Comparison of ENCODE assay signal across 23 mouse cellular contexts in the genomic region with DNA sequence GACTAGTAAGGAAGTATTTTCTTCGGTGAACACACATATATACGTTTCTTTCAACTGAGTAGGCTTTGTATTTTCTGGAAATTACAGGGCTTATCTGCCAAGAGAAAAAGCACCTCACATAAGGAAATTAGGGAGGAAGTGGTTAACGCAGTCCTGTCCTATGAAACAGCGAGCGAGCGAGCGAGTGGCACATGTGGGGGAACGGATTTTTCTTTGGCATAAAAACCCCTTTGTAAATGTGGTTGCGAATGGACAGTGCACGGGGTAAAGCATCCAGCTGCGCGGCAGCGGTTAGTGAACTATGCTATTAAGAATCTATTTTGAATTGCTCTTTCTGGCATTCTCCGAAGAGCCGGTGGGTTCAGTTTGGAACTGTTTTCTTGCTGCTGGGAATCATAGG. TPM values are rescaled to one million over a fixed set of nuclear protein-coding genes. Genes with fewer than 3 reads are reported as not detected.
A peak's percentile ranks its signal among the peaks of the same experiment; 100 is the strongest.
DNase-seq lines count a peak whose midpoint lies in the region; ATAC-seq and TF ChIP-seq lines count a peak whose summit lies in the region.
"Had no signal": no experiment of that assay in that cellular context is flagged by ENCODE, and none has a peak within 500 bp of the region (broad histone marks: within the 10 kb centered on the region; RNA-seq: fewer than 3 reads in every experiment).

No protein-coding gene starts in this region.

- intact Hi-C loops in gastrocnemius, adult 2 months (cut with DNase I): no loop called here

- WGBS in midbrain, embryonic 16.5 days: 66% methylated on average over 15 of the region's 15 CpGs
- 79% methylated on average over 15 of the region's 15 CpGs for WGBS in midbrain, embryonic 11.5 days
- WGBS in embryonic facial prominence, embryonic 14.5 days: 52% methylated on average over 15 of the region's 15 CpGs
- 12% methylated on average over 15 of the region's 15 CpGs for WGBS in olfactory bulb, adult 2 months
- 63% methylated on average over 15 of the region's 15 CpGs for WGBS in heart, embryonic 11.5 days (ENCODE audit: insufficient replicate concordance)

- TF ChIP-seq POLR2A in olfactory bulb, adult 2 months (IDR thresholded peaks at IDR 0.05; ENCODE audit: insufficient read depth, low read depth, low read length): no peak

- no peaks in the 10 kb centered on the region for H3K36me3 ChIP-seq in midbrain, embryonic 16.5 days (ENCODE audit: control insufficient read depth, insufficient read depth, low read length)
- no peaks in the 10 kb centered on the region for H3K36me3 ChIP-seq in midbrain, embryonic 11.5 days (ENCODE audit: control insufficient read depth, insufficient read depth, low read length)
- no peaks in the 10 kb centered on the region for H3K36me3 ChIP-seq in embryonic facial prominence, embryonic 14.5 days (ENCODE audit: control insufficient read depth, insufficient read depth, low read length)
- H3K36me3 ChIP-seq in heart, embryonic 11.5 days (ENCODE audit: control insufficient read depth, insufficient read depth, low read length): no peaks in the 10 kb centered on the region
- H3K36me3 ChIP-seq: G1E; heart, embryonic 12.5 days; liver, embryonic 15.5 days; midbrain, embryonic 13.5 days had no signal

- no peaks in the 10 kb centered on the region for H3K27me3 ChIP-seq in midbrain, embryonic 16.5 days (ENCODE audit: control insufficient read depth, insufficient read depth, low read depth, low read length)
- H3K27me3 ChIP-seq in midbrain, embryonic 11.5 days (ENCODE audit: control insufficient read depth, insufficient read depth, low read length): no peaks in the 10 kb centered on the region
- H3K27me3 ChIP-seq in embryonic facial prominence, embryonic 14.5 days (replicated peaks; ENCODE audit: control insufficient read depth, insufficient read depth, low read length): peaks cover 7% of the 10 kb centered on the region; the same call in 1 of the 2 replicates
- H3K27me3 ChIP-seq in heart, embryonic 11.5 days (ENCODE audit: control insufficient read depth, insufficient read depth, low read length): no peaks in the 10 kb centered on the region

- H3K9me3 ChIP-seq in midbrain, embryonic 16.5 days (replicated peaks; ENCODE audit: control insufficient read depth, low read length, poor library complexity, severe bottlenecking): no peaks in the 10 kb centered on the region
- H3K9me3 ChIP-seq in midbrain, embryonic 11.5 days (ENCODE audit: control insufficient read depth, low read length): no peaks in the 10 kb centered on the region
- no peaks in the 10 kb centered on the region for H3K9me3 ChIP-seq in embryonic facial prominence, embryonic 14.5 days (ENCODE audit: control insufficient read depth, low read length)
- no peaks in the 10 kb centered on the region for H3K9me3 ChIP-seq in heart, embryonic 11.5 days (replicated peaks; ENCODE audit: control insufficient read depth, low read length)
- H3K9me3 ChIP-seq: G1E; heart, embryonic 12.5 days; liver, embryonic 15.5 days; midbrain, embryonic 13.5 days had no signal

- peak overlapping the region; percentile 40 for H3K4me3 ChIP-seq in gastrocnemius, adult 2 months
- no peak overlapping the region for H3K4me3 ChIP-seq in midbrain, embryonic 16.5 days (ENCODE audit: low read depth, low read length)
- no peak overlapping the region for H3K4me3 ChIP-seq in midbrain, embryonic 11.5 days (ENCODE audit: low read depth, low read length)
- H3K4me3 ChIP-seq in embryonic facial prominence, embryonic 14.5 days (ENCODE audit: low read depth, low read length): no peak overlapping the region
- H3K4me3 ChIP-seq in olfactory bulb, adult 2 months (ENCODE audit: insufficient read depth, low read depth, low read length): peak overlapping the region; percentile 27
- no peak overlapping the region for H3K4me3 ChIP-seq in heart, embryonic 11.5 days (ENCODE audit: low read depth, low read length)
- H3K4me3 ChIP-seq: erythroblast, embryonic 14.5 days; heart, embryonic 12.5 days; liver, embryonic 15.5 days; midbrain, embryonic 13.5 days had no signal

- H3K4me2 ChIP-seq in midbrain, embryonic 16.5 days (ENCODE audit: low read length): 0 out of 2 replicates have a peak overlapping the region, but pooled peaks have one; percentile 9
- H3K4me2 ChIP-seq in midbrain, embryonic 11.5 days: no peak overlapping the region
- peak overlapping the region; percentile 21; the same call in 1 of the 2 replicates for H3K4me2 ChIP-seq in embryonic facial prominence, embryonic 14.5 days (ENCODE audit: low read depth, low read length)
- H3K4me2 ChIP-seq in heart, embryonic 11.5 days: no peak overlapping the region
- H3K4me2 ChIP-seq: heart, embryonic 12.5 days; liver, embryonic 15.5 days; midbrain, embryonic 13.5 days had no signal

- no peak for TF ChIP-seq CTCF in gastrocnemius, adult 2 months (IDR thresholded peaks at IDR 0.05)
- TF ChIP-seq CTCF in olfactory bulb, adult 2 months (IDR thresholded peaks at IDR 0.05; ENCODE audit: insufficient read depth, low read depth, low read length): no peak

- ATAC-seq in midbrain, embryonic 16.5 days: no peak
- ATAC-seq in midbrain, embryonic 11.5 days (ENCODE audit: low FRiP score): no peak
- no peak for ATAC-seq in embryonic facial prominence, embryonic 14.5 days (ENCODE audit: low read depth)
- no peak for ATAC-seq in heart, embryonic 11.5 days (replicated peaks; ENCODE audit: insufficient number of reproducible peaks, low FRiP score, low TSS enrichment)
- ATAC-seq: midbrain, embryonic 13.5 days had no signal

- no peaks in the 10 kb centered on the region for H3K4me1 ChIP-seq in midbrain, embryonic 16.5 days (ENCODE audit: control insufficient read depth, insufficient read depth, low read length)
- H3K4me1 ChIP-seq in midbrain, embryonic 11.5 days (ENCODE audit: control insufficient read depth, insufficient read depth, low read length): no peaks in the 10 kb centered on the region
- H3K4me1 ChIP-seq in embryonic facial prominence, embryonic 14.5 days (ENCODE audit: control insufficient read depth, insufficient read depth, low read length): peaks cover 8% of the 10 kb centered on the region; the same call in 1 of the 2 replicates
- peaks cover 5% of the 10 kb centered on the region; the same call in 1 of the 2 replicates for H3K4me1 ChIP-seq in olfactory bulb, adult 2 months (ENCODE audit: control insufficient read depth, insufficient read depth, low read length)
- H3K4me1 ChIP-seq in heart, embryonic 11.5 days (ENCODE audit: control insufficient read depth, insufficient read depth, low read length): peaks cover 8% of the 10 kb centered on the region
- H3K4me1 ChIP-seq: midbrain, embryonic 13.5 days had no signal

- no peak for DNase-seq in gastrocnemius, adult 2 months
- no peak for DNase-seq in gastrocnemius, adult 8-10 months (ENCODE audit: low spot score in 2 of 2)
- DNase-seq in midbrain, embryonic 11.5 days (ENCODE audit: low spot score, missing footprints): no peak
- DNase-seq in embryonic facial prominence, embryonic 14.5 days (ENCODE audit: low spot score): no peak
- DNase-seq in adrenal gland, postnatal 25 days: no peak
- DNase-seq: adrenal gland, postnatal 10 days; cerebellum, adult 2 months; gastrocnemius, postnatal 14 days; kidney, adult 11 months; kidney, postnatal 36 days; lung, postnatal 36 days; right cerebral cortex, postnatal 14 days had no signal

- no peak overlapping the region for H3K27ac ChIP-seq in gastrocnemius, adult 2 months
- no peak overlapping the region for H3K27ac ChIP-seq in midbrain, embryonic 16.5 days (ENCODE audit: low read length)
- H3K27ac ChIP-seq in midbrain, embryonic 11.5 days (ENCODE audit: low read depth, low read length): no peak overlapping the region
- H3K27ac ChIP-seq in embryonic facial prominence, embryonic 14.5 days (replicated peaks; ENCODE audit: low read depth, low read length): no peak overlapping the region
- H3K27ac ChIP-seq in olfactory bulb, adult 2 months (ENCODE audit: insufficient read depth, low read depth, low read length): no peak overlapping the region
- no peak overlapping the region for H3K27ac ChIP-seq in heart, embryonic 11.5 days (ENCODE audit: low read depth, low read length)
- H3K27ac ChIP-seq: liver, embryonic 15.5 days; midbrain, embryonic 13.5 days had no signal

- no peak overlapping the region for H3K9ac ChIP-seq in midbrain, embryonic 16.5 days (ENCODE audit: low read depth, low read length)
- H3K9ac ChIP-seq in midbrain, embryonic 11.5 days (ENCODE audit: low read length): no peak overlapping the region
- no peak overlapping the region for H3K9ac ChIP-seq in embryonic facial prominence, embryonic 14.5 days (ENCODE audit: low read depth, low read length)
- H3K9ac ChIP-seq in heart, embryonic 11.5 days (ENCODE audit: low read depth, low read length): no peak overlapping the region
- H3K9ac ChIP-seq: heart, embryonic 12.5 days; liver, embryonic 15.5 days; midbrain, embryonic 13.5 days had no signal

RNA-seq across cellular contexts. Expression of a gene that starts 1.9 kb away (rescaled TPM):
- total RNA-seq in gastrocnemius, adult 2 months (2021): under 1 TPM; 0.25 to 0.38 TPM
- total RNA-seq in gastrocnemius, adult 8-10 months (2022): under 1 TPM in 3 of 4 experiments, not detected in 1; 0.29 to 0.49 (median 0.43) TPM
- polyA plus RNA-seq in midbrain, embryonic 16.5 days (2015; fragmentation: Nextera tagmentation; extraction: Ambion mirVana): 1.8 and 2.1 TPM in 2 replicates
- polyA plus RNA-seq in midbrain, embryonic 11.5 days (2014; fragmentation: Nextera tagmentation; extraction: Ambion mirVana): 0.86 and 0.97 TPM in 2 replicates
- polyA plus RNA-seq in embryonic facial prominence, embryonic 14.5 days (2014; fragmentation: Nextera tagmentation; extraction: Ambion mirVana): 1.8 and 2.3 TPM in 2 replicates
- not detected in 2 replicates for polyA plus RNA-seq in olfactory bulb, adult 2 months (2012; ENCODE audit: insufficient read depth, insufficient read length, low replicate concordance, missing spikeins)
- total RNA-seq in adrenal gland, postnatal 25 days (2021): 8.4 and 11.5 TPM in 2 replicates
- 0.44 and 0.90 TPM in 2 replicates for polyA plus RNA-seq in heart, embryonic 11.5 days (2014; fragmentation: Nextera tagmentation; extraction: Ambion mirVana)
- total RNA-seq: G1E had no signal
- polyA plus RNA-seq: G1E had no signal

RNA-seq across cellular contexts. Expression of a gene that starts 14.4 kb away (rescaled TPM):
- total RNA-seq in gastrocnemius, adult 2 months (2021): not detected
- total RNA-seq in gastrocnemius, adult 8-10 months (2022): not detected
- polyA plus RNA-seq in midbrain, embryonic 16.5 days (2015; fragmentation: Nextera tagmentation; extraction: Ambion mirVana): 0.14 and 0.26 TPM in 2 replicates
- not detected in 2 replicates for polyA plus RNA-seq in midbrain, embryonic 11.5 days (2014; fragmentation: Nextera tagmentation; extraction: Ambion mirVana)
- not detected in 2 replicates for polyA plus RNA-seq in embryonic facial prominence, embryonic 14.5 days (2014; fragmentation: Nextera tagmentation; extraction: Ambion mirVana)
- not detected in 2 replicates for polyA plus RNA-seq in olfactory bulb, adult 2 months (2012; ENCODE audit: insufficient read depth, insufficient read length, low replicate concordance, missing spikeins)
- total RNA-seq in adrenal gland, postnatal 25 days (2021): not detected in 2 replicates
- polyA plus RNA-seq in heart, embryonic 11.5 days (2014; fragmentation: Nextera tagmentation; extraction: Ambion mirVana): not detected in 2 replicates
- total RNA-seq: adrenal gland, postnatal 10 days; G1E; gastrocnemius, postnatal 14 days; hematopoietic stem cell, adult 5-6 weeks; layer of hippocampus, postnatal 14 days; left cerebral cortex, postnatal 14 days had no signal
- polyA plus RNA-seq: cerebellum, adult 2 months; erythroblast, embryonic 14.5 days; G1E; heart, embryonic 12.5 days; liver, embryonic 15.5 days; midbrain, embryonic 13.5 days had no signal

Comparison
In these comparisons a context has a peak if more than half of its experiments do, and no peak if none do; other contexts are left out.
1. H3K4me2 ChIP-seq: peak in midbrain, embryonic 16.5 days (single experiment) and embryonic facial prominence, embryonic 14.5 days (single experiment); none in midbrain, embryonic 11.5 days (single experiment) and heart, embryonic 11.5 days (single experiment).
2. H3K4me3 ChIP-seq: peak in gastrocnemius, adult 2 months (single experiment) and olfactory bulb, adult 2 months (single experiment); none in midbrain, embryonic 16.5 days (single experiment), midbrain, embryonic 11.5 days (single experiment), embryonic facial prominence, embryonic 14.5 days (single experiment) and heart, embryonic 11.5 days (single experiment).